Mouse (Mus musculus): ENCODE measurements around the gene Neurog2.

DNA sequence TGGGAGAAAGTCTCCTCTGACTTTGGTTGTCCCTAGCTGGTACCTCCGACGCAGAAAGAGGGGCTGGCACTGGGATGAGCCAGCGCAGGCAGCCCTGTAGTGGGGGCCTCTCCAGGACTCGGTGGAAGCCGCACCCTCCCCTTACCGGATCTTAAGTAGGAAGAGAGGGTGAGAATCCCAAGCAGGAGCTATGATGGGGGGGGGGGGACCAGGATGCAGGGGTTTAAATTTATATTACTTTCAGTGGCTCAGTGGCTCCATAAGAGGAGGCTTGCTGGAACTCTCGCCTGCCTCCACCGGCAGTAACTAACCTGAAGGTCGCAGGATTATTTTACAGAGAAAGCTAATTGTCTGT lies 5.0 kb upstream of the Neurog2 start:
- TF ChIP-seq CEBPB (IDR thresholded peaks at IDR 0.05; ENCODE audit: low read depth) (no peak), CTCF (IDR thresholded peaks at IDR 0.05; ENCODE audit: control insufficient read depth, insufficient read depth, insufficient read length) (no peak)

All from C2C12 (cell line).